Mouse (Mus musculus) small intestine, adult 2 months (tissue): ENCODE measurements at regions not wholly inside any gene's neighbourhood (a gene's known extent, or its start where the extent isn't known, plus 50 kb on each side); places are given as distances from the start of the nearest gene placed in this dataset.

Experiments used
- CTCF ChIP-seq: fragments of 200-500 bp; IDR thresholded peaks from 2 replicates; pipeline ENCODE4 v1.5.1; 2012; ENCODE audit warnings: low read depth, mild to moderate bottlenecking, control low read depth, inconsistent platforms, low read length, moderate library complexity, mixed read lengths; ENCODE audit not compliant: insufficient replicate concordance, insufficient read length; ENCODE audit errors: extremely low read depth
- POLR2A ChIP-seq: fragments of 200-500 bp; IDR thresholded peaks from 2 replicates; pipeline ENCODE4 v1.6.1; 2012; ENCODE audit warnings: low read depth, mild to moderate bottlenecking, control low read depth, inconsistent platforms, low read length, moderate library complexity

DNA sequence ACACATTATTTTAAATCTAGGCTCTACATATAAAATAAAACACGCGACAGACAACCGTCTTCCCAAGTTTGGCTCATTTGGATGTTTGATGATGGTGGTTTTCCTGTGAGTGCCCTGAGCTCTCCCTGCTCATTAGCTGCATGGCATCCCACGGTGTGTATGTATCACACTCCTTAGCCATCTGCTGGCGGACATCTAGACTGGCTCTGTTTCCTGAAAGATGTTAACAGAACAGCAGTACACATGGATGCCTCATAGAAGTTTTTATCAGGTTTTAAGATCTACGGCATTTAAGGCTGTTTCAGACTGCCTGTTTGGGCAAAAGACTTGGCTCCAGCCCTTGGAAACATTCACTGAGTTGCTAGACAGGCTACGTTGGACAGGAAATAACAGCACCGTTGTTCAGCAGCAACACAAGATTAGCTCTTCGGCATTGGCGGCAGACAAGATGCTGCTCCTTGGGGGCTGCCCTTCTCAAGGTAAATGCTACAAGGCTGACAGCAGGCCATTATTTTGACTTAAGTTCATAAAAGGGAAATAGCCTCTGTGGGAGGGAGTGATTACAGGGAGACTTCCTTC lies 61.5 kb upstream of the Tmem150c start:
- no peak for TF ChIP-seq POLR2A
- TF ChIP-seq CTCF, result no peak
